Mouse (Mus musculus) lung, postnatal 14 days (tissue): ENCODE data around the gene Saa3.
"Not testable (repeated sequence)": the region's sequence is repeated elsewhere in the genome, so short reads cannot be mapped to it uniquely, and the experiment has no call there.

Experiments
- DNase-seq: peaks from one replicate; pipeline ENCODE4 v3.0.0; 2021

The Saa3 gene

GRCm38 (mm10) chr7:46715600-46715999, at the start of gene Saa3:
Gene Saa3 (minus strand): TSS chr7:46715700.
- no peak for DNase-seq

DNA sequence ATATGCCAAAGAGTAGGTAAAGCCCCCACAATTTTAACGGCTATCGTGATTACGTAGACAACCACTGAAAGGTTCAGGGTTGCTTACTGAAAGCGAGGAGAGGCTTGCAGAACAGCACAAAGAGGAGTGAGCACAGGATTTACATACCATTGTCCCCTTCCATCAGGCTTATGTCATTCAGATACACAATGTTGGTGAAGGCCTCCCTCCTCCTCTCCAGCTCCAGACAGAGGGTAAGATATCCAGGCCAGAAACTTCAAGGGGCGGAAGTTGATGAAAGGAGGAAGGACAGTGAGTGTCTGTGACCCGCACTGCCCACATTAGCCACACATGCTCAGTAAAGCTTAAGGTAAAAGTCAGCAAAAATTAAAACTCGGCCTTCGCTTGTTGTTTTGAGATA, 49.2 kb upstream of the Saa3 start:
- no peak for DNase-seq

- DNase-seq, result no peak
Observed at GRCm38 (mm10) chr7:46762601-46763000, 47.1 kb upstream of the Saa3 start.

- DNase-seq, result no peak
Observed at GRCm38 (mm10) chr7:46761049-46761795, 45.7 kb upstream of the Saa3 start.

DNA sequence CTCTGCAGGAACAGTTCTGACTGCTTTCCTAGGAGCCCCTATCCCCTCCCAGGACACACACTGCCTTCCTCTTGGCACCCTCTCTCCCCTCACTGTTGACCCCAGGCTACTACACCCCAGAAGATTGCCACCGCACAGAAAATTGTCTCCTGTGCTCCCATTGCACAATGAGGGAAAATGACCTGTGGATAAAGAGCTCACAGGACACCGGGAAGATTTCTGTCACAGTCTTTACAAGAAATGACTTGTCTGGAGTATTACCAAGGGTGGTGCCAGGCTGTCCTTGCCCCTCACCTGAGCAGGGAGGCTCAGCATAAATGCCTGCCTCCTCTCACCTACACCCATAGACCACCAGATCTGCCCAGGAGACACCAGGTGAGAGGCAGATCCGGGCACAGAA, 36.0 kb upstream of the Saa3 start, which contains the start of gene Saa2:
Gene Saa2, plus strand, starts transcription at position 301 of the 400 bp plus-strand sequence.
- no peak for DNase-seq

GRCm38 (mm10) chr7:46748459-46748858, 33.0 kb upstream of the Saa3 start:
- no peak for DNase-seq

DNA sequence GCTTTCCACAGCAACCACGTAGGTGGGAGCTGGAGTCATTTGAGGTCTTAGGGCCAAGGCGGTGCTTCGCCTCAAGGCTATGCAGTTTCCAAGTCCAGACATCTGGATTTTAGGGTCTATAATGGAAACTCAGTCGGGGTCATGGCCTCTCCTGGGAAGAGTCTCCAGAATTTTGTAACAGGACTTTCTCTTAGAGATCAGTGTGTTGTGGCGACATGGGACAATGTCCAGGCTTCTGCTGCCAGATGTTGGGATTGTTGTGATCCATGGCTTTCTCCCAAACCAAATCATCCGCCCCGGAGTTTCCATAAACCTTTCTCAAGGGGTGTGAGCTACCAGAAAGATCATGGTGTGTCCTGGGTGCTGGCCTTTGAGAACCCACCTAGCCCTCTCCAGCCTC, 30.9 kb upstream of the Saa3 start:
- DNase-seq, result peak; percentile 24

DNA sequence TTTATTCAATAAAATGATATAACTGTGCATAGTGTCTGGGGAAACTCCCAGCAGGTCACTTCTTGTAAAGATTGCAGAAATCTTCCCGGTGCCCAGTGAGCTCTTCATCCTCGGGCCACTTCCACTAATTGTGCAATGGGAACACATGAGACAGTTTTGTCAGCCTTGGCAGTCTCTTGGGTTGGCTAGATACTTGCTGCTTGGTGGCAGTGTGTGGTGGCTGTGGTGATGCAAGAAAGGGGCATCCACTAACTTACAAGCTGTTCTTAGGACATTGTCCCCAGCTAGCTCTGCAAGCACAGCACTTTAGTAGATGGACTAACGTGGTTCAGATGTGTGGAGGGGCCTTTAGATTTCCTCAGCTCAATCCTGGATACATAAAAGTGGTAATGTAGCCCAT, 30.3 kb upstream of the Saa3 start:
- DNase-seq, result peak; percentile 23

DNA sequence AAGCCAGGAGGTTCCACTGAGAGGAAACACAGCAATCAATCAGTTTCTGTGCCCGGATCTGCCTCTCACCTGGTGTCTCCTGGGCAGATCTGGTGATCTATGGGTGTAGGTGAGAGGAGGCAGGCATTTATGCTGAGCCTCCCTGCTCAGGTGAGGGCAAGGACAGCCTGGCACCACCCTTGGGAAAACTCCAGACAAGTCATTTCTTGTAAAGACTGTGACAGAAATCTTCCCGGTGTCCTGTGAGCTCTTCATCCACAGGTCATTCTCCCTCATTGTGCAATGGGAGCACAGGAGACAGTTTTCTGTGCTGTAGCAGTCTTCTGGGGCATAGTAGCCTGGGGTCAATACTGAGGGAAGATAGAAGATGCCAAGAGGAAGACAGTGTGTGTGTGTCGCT, 27.4 kb upstream of the Saa3 start, which contains the start of gene Saa1:
Gene Saa1, minus strand, starts transcription at position 101 of the 400 bp plus-strand sequence.
- not testable (repeated sequence) for DNase-seq

GRCm38 (mm10) chr7:46740041-46740440, 24.5 kb upstream of the Saa3 start:
- DNase-seq, result not testable (repeated sequence)

DNA sequence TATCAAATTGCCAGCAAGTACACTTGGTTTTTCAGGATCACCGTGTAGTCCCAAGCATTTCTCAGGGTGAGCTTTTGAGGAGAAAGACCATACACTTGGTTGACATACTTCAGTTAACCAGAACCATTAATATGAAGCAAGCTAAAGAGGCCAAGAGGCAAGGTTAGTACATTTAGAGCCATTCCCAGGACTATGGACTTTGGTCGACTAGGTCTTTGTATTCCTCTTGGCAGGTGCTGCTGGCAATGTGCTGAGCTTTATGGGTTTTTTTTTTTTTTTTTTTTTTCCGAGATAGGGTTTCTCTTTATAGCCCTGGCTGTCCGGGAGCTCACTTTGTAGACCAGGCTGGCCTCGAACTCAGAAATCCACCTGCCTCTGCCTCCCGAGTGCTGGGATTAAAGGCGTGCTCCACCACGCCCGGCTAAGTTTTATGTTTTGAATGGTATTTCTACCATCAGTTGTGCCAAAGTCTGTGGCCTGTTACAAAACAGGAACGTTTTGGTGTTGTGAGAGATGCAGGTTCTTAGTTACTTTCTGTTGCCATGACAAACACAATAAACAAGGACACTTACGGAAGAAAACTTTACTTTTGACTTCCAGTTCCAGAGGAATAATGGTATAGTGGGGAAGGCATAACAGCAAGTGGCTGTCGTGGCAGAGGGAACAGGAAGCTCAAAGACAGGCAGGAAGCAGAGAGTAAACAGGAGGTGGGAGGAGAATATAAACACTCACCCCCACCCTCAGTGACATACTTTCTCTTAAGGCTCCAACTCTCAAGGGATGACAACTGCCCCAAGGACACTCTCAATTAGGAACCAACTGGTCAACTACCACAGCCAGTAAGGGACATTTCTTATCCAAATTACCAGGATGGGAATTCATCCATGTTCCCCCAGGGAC, 23.3 kb upstream of the Saa3 start:
- peak; percentile 34 for DNase-seq

DNA sequence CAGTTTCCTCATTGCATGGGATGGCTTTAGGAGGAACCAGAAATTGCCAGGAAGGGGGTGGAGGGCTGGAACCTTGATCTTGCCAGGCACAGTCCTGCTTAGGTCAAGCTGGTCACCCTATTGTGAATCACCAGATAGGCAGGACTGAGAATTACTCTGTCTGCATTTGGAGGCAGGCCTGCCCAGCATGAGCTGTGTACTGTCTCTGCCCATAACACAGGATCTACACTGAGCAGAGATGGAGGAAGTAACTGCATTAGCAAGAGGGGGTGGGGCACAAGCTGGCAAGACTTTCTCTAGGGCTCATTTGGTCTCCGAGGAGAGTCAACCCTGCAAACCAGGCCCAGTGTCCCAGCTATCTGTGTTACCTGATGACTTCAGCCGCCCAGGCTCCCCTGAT, 19.5 kb upstream of the Saa3 start:
- DNase-seq, result no peak

DNA sequence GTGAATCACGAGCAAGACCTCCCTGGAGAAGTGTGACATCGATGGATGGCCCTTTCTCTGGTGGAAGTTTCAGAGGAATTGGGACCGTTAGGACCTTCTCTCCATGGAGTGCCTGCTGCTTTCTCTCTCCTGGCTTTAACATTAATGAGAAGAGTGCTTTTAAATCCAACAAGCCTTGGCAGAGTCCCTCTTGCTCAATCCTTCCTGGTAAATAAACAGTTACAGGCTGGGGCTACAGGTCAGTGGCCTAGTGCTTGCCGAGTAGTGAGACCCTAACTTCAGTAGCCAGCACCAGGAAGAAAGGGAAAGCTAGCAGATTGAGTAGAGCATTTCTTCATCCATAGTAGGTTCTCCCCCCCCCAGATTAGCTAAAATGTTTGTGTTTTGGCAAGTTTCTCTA, 17.0 kb upstream of the Saa3 start, which contains the start of gene Saa4:
Gene Saa4, minus strand, starts transcription at position 146 of the 400 bp plus-strand sequence.
- no peak for DNase-seq

GRCm38 (mm10) chr7:46727584-46727983, 12.1 kb upstream of the Saa3 start:
- DNase-seq, result no peak

DNA sequence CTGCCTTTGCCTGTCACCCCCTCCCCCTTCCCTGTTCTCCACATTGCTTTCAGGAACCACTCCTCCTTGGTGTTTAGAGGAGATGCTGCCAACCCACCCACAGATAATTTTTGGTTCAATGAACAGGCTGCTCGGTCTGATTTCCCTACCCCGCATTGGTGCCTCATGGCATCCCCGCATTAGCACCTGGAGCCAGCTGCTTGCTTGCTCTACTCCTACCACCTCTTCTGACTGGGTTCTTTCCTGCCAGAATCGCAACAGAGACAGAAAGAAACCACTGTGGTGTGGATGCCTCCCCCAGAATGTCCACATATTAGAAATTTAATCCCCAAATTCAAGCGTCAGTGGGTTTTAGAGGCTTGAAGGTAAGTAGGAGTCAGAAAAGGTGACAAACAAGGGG, 8.9 kb upstream of the Saa3 start:
- no peak for DNase-seq

GRCm38 (mm10) chr7:46723849-46724248, 8.3 kb upstream of the Saa3 start:
- no peak for DNase-seq

DNA sequence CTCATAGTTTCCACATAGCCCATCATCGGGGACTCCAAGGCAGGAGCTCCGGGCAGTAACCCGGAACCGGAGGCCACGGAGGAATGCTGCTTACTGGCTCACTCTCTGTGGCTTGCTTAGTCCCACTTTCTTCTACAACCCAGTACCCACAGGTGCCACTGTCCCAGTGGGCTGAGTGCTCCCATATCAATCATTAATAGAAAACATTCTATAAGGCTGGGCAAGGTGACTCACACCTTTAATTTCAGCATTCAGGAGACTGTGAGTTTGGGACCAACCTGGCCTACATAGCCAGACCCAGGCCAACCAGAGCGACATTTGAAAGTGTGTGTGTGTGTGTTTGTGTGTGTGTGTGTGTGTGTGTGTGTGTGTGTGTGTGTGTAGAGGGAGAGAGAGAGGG, 7.9 kb upstream of the Saa3 start:
- no peak for DNase-seq

DNA sequence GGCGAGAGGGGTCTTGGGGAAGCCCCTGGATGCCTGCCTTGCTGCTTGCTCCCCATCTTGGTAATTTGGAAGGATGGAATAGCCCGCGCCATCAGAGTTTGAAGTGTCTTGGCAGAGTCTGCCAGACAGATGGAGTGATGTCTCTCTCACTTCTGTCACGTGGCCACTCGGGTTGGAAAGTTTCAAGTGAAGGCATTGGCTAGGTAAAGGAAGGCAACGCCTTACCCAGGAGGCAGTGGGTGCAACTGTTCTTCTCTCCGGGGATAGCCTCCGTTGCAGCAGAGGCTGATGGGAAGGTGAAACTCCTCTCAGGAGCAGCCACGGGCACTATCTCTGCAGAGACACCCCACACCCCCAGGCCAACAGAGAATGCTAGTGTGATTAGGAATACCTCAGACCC, 5.0 kb upstream of the Saa3 start:
- no peak for DNase-seq

DNA sequence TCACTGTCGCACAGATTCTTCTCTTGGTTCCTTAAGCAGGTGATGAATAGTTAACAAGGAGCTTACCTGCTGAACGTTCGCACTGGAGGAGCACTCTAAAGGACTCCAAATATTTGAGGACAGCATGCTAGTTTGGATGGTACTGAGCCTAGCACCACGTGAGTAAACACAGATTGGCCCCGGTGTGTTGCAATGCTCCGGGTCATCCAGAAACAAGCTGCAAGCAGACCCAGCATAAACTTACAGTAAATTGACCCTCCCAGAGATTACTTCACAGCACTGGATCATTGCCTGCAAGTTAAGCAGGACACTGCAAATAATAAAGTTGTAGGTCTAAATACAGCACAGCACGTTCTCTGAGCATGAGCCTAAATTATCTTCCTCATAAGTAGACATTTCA, 4.0 kb upstream of the Saa3 start:
- DNase-seq, result peak; percentile 75

- DNase-seq, result no peak
Observed at GRCm38 (mm10) chr7:46718591-46719270, 3.2 kb upstream of the Saa3 start.

GRCm38 (mm10) chr7:46716897-46717296, 1.4 kb upstream of the Saa3 start:
- DNase-seq, result peak; percentile 65

DNA sequence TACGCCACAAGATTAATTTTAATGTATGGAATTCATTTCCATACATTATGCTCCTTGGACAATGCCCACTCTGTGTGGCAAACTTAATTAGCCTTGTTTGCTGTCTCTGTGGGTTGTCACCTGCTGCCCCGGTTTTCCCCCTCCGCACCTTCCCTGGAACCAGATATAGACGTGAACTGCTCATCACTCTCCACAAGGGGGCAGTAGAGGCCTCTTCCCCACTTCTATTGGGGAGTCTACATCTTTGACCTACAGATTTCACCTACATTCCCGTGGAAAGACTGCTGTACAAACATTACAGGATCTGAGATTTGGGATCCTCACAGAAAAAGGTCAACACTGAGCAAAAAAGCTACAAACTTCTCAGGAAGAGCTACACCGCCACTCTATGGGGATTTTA, 982 bp downstream of the Saa3 start:
- DNase-seq, result peak; percentile 82

DNA sequence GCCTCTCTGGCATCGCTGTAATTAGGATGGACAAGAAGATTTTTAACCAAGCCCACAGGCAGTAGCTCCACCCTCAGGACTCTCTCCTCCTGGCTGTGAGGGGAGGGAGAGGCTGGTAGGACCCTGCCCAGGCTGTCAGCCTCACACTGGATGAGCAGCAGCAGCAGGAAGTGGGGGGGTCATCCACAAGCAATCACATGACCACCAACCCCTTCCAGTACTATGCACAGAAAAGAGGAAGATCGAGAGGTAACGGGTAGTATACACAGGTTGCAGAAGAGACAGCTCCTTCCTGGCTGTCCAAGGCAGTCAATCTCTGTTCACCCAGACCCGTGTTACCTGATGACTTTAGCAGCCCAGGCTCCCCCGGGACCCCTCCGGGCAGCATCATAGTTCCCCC, 3.2 kb downstream of the Saa3 start:
- no peak for DNase-seq
